Mouse (Mus musculus) liver, adult 2 months (tissue): ENCODE data around the gene Hipk2.

Experiments used
- CTCF ChIP-seq: fragments of 200-500 bp; IDR thresholded peaks from 2 replicates; pipeline ENCODE4 v1.5.1; 2011; ENCODE audit warnings: low read depth, low read length, control low read depth
- POLR2A ChIP-seq: fragments of 200-500 bp; IDR thresholded peaks from 2 replicates; pipeline ENCODE4 v1.6.1; 2011; ENCODE audit warnings: low read length, control low read depth; ENCODE audit not compliant: insufficient read depth; ENCODE audit errors: extremely low read depth

DNA sequence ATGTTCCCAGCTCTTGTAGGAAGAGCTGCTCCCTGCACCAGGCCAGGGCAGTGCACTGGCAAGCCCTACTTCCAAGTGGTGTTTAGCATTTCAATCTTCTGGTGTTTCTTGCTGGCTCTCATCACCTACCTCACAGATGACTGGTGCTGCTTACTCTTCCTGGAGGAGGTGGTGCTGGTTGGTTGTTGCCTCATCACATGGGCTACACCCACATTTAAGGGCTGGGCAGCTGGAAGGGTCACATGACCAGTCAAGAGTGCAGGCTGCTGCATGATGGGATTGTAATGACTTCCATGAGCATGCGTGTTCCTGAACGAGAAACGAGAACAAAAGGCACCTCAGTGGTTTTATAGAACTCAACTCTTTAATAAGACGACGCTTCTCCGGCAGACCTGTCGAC is 157.3 kb downstream of the Hipk2 start:
- no peak for TF ChIP-seq POLR2A
- TF ChIP-seq CTCF = no peak
